ENCODE assay signal across 12 mouse cellular contexts in the genomic region with DNA sequence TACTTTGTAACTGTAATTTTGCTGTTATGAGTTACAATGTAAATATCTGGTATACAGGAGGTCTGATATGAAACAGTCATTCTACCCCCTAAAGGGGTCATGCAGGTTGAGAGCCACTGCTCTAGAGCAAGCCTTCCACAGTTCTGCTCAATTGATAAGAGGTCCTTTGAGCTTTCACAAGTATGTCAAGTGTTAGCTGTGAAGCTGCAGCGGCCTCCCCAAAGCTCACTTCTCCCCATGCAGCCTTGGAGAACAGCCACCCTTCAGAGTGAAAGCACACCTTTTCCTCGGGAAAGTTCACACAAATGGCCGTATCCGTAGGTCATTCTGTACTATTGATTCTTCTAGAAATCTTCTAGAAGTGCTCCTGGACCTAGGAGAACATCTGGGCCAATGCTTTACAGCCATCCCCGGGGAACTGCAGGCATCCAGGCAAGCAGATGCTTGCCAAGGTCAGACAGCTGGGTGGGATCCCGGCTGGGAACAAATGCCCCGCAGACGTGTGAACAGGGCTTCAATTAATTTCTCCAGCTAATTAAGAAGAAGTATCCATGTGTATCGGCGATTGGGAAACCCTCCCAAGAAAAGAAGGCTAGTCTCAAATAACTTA. TPM values are rescaled to one million over a fixed set of nuclear protein-coding genes. Genes with fewer than 3 reads are reported as not detected.
DNase-seq lines count a peak whose midpoint lies in the region; ATAC-seq and TF ChIP-seq lines count a peak whose summit lies in the region.
"Had no signal": no experiment of that assay in that cellular context is flagged by ENCODE, and none has a peak within 500 bp of the region (broad histone marks: within the 10 kb centered on the region; RNA-seq: fewer than 3 reads in every experiment).

No protein-coding gene starts in this region.

- no peaks in the 10 kb centered on the region for H3K9me3 ChIP-seq in kidney, embryonic 16.5 days (ENCODE audit: low read length)
- H3K9me3 ChIP-seq in forebrain, embryonic 12.5 days = no peaks in the 10 kb centered on the region
- no peaks in the 10 kb centered on the region for H3K9me3 ChIP-seq in midbrain, embryonic 13.5 days
- H3K9me3 ChIP-seq: stomach, embryonic 15.5 days had no signal

- peak; percentile 42 for DNase-seq in gastrocnemius, adult 2 months
- DNase-seq in gastrocnemius, adult 8-10 months (ENCODE audit: low spot score in 2 of 2) = no peak
- DNase-seq in kidney, postnatal 14 days = no peak
- no peak for DNase-seq in right cerebral cortex, postnatal 4 days
- DNase-seq in c-Kit-positive CD71-positive TER-119-positive erythroid progenitor cells, embryonic 14.5 days (ENCODE audit: low spot score) = no peak
- DNase-seq: adrenal gland, adult 8-10 months; kidney, adult 18-20 months had no signal

- no peaks in the 10 kb centered on the region for H3K27me3 ChIP-seq in kidney, embryonic 16.5 days (ENCODE audit: insufficient read depth, low read length)
- H3K27me3 ChIP-seq in forebrain, embryonic 12.5 days = no peaks in the 10 kb centered on the region
- H3K27me3 ChIP-seq in midbrain, embryonic 13.5 days = no peaks in the 10 kb centered on the region
- H3K27me3 ChIP-seq: stomach, embryonic 15.5 days had no signal

- ATAC-seq in kidney, embryonic 16.5 days (ENCODE audit: low FRiP score, low TSS enrichment) = no peak
- no peak for ATAC-seq in forebrain, embryonic 12.5 days (ENCODE audit: low FRiP score)
- no peak for ATAC-seq in midbrain, embryonic 13.5 days

- peaks cover 38% of the 10 kb centered on the region for H3K4me1 ChIP-seq in kidney, embryonic 16.5 days (ENCODE audit: insufficient read depth, low read length)
- H3K4me1 ChIP-seq in forebrain, embryonic 12.5 days = peaks cover 41% of the 10 kb centered on the region
- H3K4me1 ChIP-seq in midbrain, embryonic 13.5 days (replicated peaks) = peaks cover 45% of the 10 kb centered on the region

- 54% methylated on average over 10 of the region's 10 CpGs for WGBS in kidney, embryonic 16.5 days
- 62% methylated on average over 10 of the region's 10 CpGs for WGBS in forebrain, embryonic 12.5 days
- 71% methylated on average over 10 of the region's 10 CpGs for WGBS in midbrain, embryonic 13.5 days

- H3K27ac ChIP-seq in gastrocnemius, adult 2 months = peak overlapping the region; percentile 90
- H3K27ac ChIP-seq in kidney, embryonic 16.5 days (ENCODE audit: low read length) = no peak overlapping the region
- peak overlapping the region; percentile 4; the same call in 1 of the 2 replicates for H3K27ac ChIP-seq in forebrain, embryonic 12.5 days
- no peak overlapping the region for H3K27ac ChIP-seq in midbrain, embryonic 13.5 days
- H3K27ac ChIP-seq: stomach, embryonic 15.5 days had no signal

- H3K4me3 ChIP-seq in gastrocnemius, adult 2 months = peak overlapping the region; percentile 97
- peak overlapping the region; percentile 18 for H3K4me3 ChIP-seq in kidney, embryonic 16.5 days (ENCODE audit: low read length)
- H3K4me3 ChIP-seq in forebrain, embryonic 12.5 days (replicated peaks) = no peak overlapping the region
- 0 out of 2 replicates have a peak overlapping the region, but pooled peaks have one; percentile 87 for H3K4me3 ChIP-seq in midbrain, embryonic 13.5 days (replicated peaks)
- H3K4me3 ChIP-seq: stomach, embryonic 15.5 days had no signal

- TF ChIP-seq CTCF in gastrocnemius, adult 2 months (IDR thresholded peaks at IDR 0.05) = no peak

- 0 out of 2 replicates have a peak, but pooled peaks cover 3% of the 10 kb centered on the region for H3K36me3 ChIP-seq in kidney, embryonic 16.5 days (ENCODE audit: insufficient read depth, low read length)
- H3K36me3 ChIP-seq in forebrain, embryonic 12.5 days (replicated peaks) = 0 out of 2 replicates have a peak, but pooled peaks cover 14% of the 10 kb centered on the region
- peaks cover 15% of the 10 kb centered on the region for H3K36me3 ChIP-seq in midbrain, embryonic 13.5 days
- H3K36me3 ChIP-seq: stomach, embryonic 15.5 days had no signal

- intact Hi-C loops in gastrocnemius, adult 2 months (cut with DNase I) = loop anchor here (5.0 kb wide), 1 partner anchor 80 kb away; no protein-coding TSS in a partner anchor

- no peak overlapping the region for H3K9ac ChIP-seq in kidney, embryonic 16.5 days (replicated peaks; ENCODE audit: low read length)
- H3K9ac ChIP-seq in forebrain, embryonic 12.5 days = no peak overlapping the region
- H3K9ac ChIP-seq in midbrain, embryonic 13.5 days (replicated peaks) = no peak overlapping the region
- H3K9ac ChIP-seq: stomach, embryonic 15.5 days had no signal

- H3K4me2 ChIP-seq in kidney, embryonic 16.5 days (replicated peaks; ENCODE audit: low read depth, low read length) = peak overlapping the region; percentile 78
- peak overlapping the region; percentile 82 for H3K4me2 ChIP-seq in forebrain, embryonic 12.5 days
- peak overlapping the region; percentile 89 for H3K4me2 ChIP-seq in midbrain, embryonic 13.5 days (replicated peaks)

RNA-seq across cellular contexts. Expression of a gene that starts 3.1 kb away (rescaled TPM):
- total RNA-seq in gastrocnemius, adult 2 months (2021) = 1 to 10 TPM; 3.3 to 4.6 TPM
- total RNA-seq in gastrocnemius, adult 8-10 months (2022) = 1 to 10 TPM; 2.3 to 3.1 (median 3.0) TPM
- 35.1 and 38.6 TPM in 2 replicates for polyA plus RNA-seq in kidney, embryonic 16.5 days (2015; fragmentation: Nextera tagmentation; extraction: Ambion mirVana)
- polyA plus RNA-seq in forebrain, embryonic 12.5 days (2016; fragmentation: Nextera tagmentation; extraction: Ambion mirVana) = 50.7 and 52.1 TPM in 2 replicates
- 29.0 and 32.9 TPM in 2 replicates for polyA plus RNA-seq in midbrain, embryonic 13.5 days (2015; fragmentation: Nextera tagmentation; extraction: Ambion mirVana)
- total RNA-seq: MEL had no signal

RNA-seq across cellular contexts. Expression of a gene that starts 44.3 kb away (rescaled TPM):
- under 1 TPM; 0.46 to 0.53 TPM for total RNA-seq in gastrocnemius, adult 2 months (2021)
- total RNA-seq in gastrocnemius, adult 8-10 months (2022) = 1 to 10 TPM in 1 of 4 experiments, under 1 TPM in 3; 0.27 to 1.1 (median 0.49) TPM
- polyA plus RNA-seq in kidney, embryonic 16.5 days (2015; fragmentation: Nextera tagmentation; extraction: Ambion mirVana) = 27.3 and 28.0 TPM in 2 replicates
- 0.36 and 0.79 TPM in 2 replicates for polyA plus RNA-seq in forebrain, embryonic 12.5 days (2016; fragmentation: Nextera tagmentation; extraction: Ambion mirVana)
- 0.15 and 0.36 TPM in 2 replicates for polyA plus RNA-seq in midbrain, embryonic 13.5 days (2015; fragmentation: Nextera tagmentation; extraction: Ambion mirVana)

RNA-seq across cellular contexts. Expression of a gene that starts 57.1 kb away (rescaled TPM):
- total RNA-seq in gastrocnemius, adult 2 months (2021) = 1 to 10 TPM in 1 of 2 experiments, under 1 TPM in 1; 0.97 to 1.8 TPM
- total RNA-seq in gastrocnemius, adult 8-10 months (2022) = 1 to 10 TPM in 1 of 4 experiments, under 1 TPM in 3; 0.67 to 1.2 (median 0.73) TPM
- polyA plus RNA-seq in kidney, embryonic 16.5 days (2015; fragmentation: Nextera tagmentation; extraction: Ambion mirVana) = 8.9 and 9.2 TPM in 2 replicates
- polyA plus RNA-seq in forebrain, embryonic 12.5 days (2016; fragmentation: Nextera tagmentation; extraction: Ambion mirVana) = 6.1 and 7.2 TPM in 2 replicates
- 7.6 and 8.5 TPM in 2 replicates for polyA plus RNA-seq in midbrain, embryonic 13.5 days (2015; fragmentation: Nextera tagmentation; extraction: Ambion mirVana)

Comparison
In these comparisons a context has a peak if more than half of its experiments do, and no peak if none do; other contexts are left out.
1. H3K27ac ChIP-seq: peak in gastrocnemius, adult 2 months (single experiment) and forebrain, embryonic 12.5 days (single experiment); none in kidney, embryonic 16.5 days (single experiment) and midbrain, embryonic 13.5 days (single experiment).
2. RNA of a gene that starts 44.3 kb away (polyA plus RNA-seq): 27.3 to 28.0 TPM in kidney, embryonic 16.5 days; 0.36 to 0.79 TPM in forebrain, embryonic 12.5 days and 0.15 to 0.36 TPM in midbrain, embryonic 13.5 days; every median in the first group is over 10 times any median in the second.
3. Peak in every context shown above with its lines, with median percentiles within 50 percentile points of each other: H3K4me2 ChIP-seq.